Mouse (Mus musculus): ENCODE results near the gene Atp1b1.

- TF ChIP-seq NELFE (IDR thresholded peaks at IDR 0.05; ENCODE audit: low read depth, low read length) (no peak), MAFK (IDR thresholded peaks at IDR 0.05; ENCODE audit: insufficient replicate concordance, low read length) (no peak), POLR2AphosphoS2 (IDR thresholded peaks at IDR 0.05; ENCODE audit: low read depth, low read length) (no peak), CTCF (conservative IDR thresholded peaks at IDR 0.05 in 1 of 2, IDR thresholded peaks at IDR 0.05 in 1 of 2; ENCODE audit: low read depth in 2 of 2, low read length in 2 of 2) (no peak), EP300 (IDR thresholded peaks at IDR 0.05; ENCODE audit: low read length) (no peak), NRF1 (IDR thresholded peaks at IDR 0.05; ENCODE audit: low read depth, low read length) (no peak), ZC3H11A (IDR thresholded peaks at IDR 0.05; ENCODE audit: low read depth, low read length) (no peak), MAZ (IDR thresholded peaks at IDR 0.05; ENCODE audit: low read depth, low read length) (no peak), ZMIZ1 (IDR thresholded peaks at IDR 0.05; ENCODE audit: low read depth, low read length) (no peak), POLR2A (IDR thresholded peaks at IDR 0.05; ENCODE audit: low read depth, low read length) (no peak), USF1 (IDR thresholded peaks at IDR 0.05; ENCODE audit: low read depth, low read length) (no peak), KAT2A (IDR thresholded peaks at IDR 0.05; ENCODE audit: insufficient replicate concordance, low read length) (no peak), CHD2 (IDR thresholded peaks at IDR 0.05; ENCODE audit: low read length) (no peak), BHLHE40 (IDR thresholded peaks at IDR 0.05; ENCODE audit: low read depth, low read length) (no peak)
Observed at GRCm38 (mm10) chr1:164417604-164418003, 40.6 kb downstream of the Atp1b1 start.
